Mouse (Mus musculus) G1E-ER4 (cell line): Measurements from ENCODE around the gene Eci2. TPM values are rescaled to one million over a fixed set of nuclear protein-coding genes. Genes with fewer than 3 reads are reported as not detected.

ENCODE experiments used
- GATA1 ChIP-seq: IDR thresholded peaks from one replicate; pipeline ENCODE4 v1.8.0; 2012; ENCODE audit warnings: low read length, inconsistent platforms
- polyA plus RNA-seq: library from polyadenylated mRNA; stranded (reverse); fragments of >175 nt; gene quantifications from 2 replicates; pipeline ENCODE4 v1.2.3, GENCODE M21; 2012

Gene Eci2
- 5.6 and 6.2 TPM in 2 replicates for polyA plus RNA-seq

DNA sequence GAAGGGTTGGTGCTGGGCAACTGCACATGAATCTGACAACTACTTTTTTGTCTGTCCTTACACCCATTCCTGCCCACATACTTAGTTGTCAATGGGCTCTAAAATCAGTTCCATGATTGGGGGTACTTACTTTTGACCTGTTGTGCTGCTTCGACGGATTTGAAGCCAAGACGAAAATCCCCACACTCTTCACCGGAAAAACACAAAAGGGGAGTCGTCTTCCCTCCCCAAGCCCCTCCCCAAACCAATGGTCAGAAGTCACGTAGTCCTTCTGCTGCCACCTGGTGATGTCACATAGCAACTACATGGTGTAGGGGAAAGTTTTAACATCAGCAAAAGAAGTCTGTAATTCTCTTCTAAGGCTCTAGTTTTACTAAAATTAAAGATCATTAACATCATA lies at the start of gene Eci2:
TSS of gene Eci2 (minus strand) at position 218 of the 400 bp plus-strand sequence.
- no peak for TF ChIP-seq GATA1

DNA sequence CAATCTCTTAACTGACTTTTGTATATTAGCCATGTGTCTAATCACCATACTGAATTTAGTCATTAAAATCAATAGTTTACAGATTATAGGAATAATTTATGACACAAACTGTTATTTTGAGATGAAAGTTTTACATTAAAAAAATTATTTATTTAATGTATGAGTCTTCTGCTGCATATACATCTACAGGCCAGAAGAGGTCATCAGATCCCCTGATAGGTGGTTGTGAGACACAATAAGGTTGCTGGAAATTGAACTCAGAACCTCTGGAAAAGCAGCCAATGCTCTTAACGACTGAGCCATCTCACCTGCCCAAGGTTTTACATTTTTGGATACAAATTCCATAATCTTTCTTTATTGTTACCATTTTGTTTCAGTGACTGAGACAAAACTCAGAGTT lies 48.0 kb upstream of the Eci2 start:
- TF ChIP-seq GATA1, result no peak

DNA sequence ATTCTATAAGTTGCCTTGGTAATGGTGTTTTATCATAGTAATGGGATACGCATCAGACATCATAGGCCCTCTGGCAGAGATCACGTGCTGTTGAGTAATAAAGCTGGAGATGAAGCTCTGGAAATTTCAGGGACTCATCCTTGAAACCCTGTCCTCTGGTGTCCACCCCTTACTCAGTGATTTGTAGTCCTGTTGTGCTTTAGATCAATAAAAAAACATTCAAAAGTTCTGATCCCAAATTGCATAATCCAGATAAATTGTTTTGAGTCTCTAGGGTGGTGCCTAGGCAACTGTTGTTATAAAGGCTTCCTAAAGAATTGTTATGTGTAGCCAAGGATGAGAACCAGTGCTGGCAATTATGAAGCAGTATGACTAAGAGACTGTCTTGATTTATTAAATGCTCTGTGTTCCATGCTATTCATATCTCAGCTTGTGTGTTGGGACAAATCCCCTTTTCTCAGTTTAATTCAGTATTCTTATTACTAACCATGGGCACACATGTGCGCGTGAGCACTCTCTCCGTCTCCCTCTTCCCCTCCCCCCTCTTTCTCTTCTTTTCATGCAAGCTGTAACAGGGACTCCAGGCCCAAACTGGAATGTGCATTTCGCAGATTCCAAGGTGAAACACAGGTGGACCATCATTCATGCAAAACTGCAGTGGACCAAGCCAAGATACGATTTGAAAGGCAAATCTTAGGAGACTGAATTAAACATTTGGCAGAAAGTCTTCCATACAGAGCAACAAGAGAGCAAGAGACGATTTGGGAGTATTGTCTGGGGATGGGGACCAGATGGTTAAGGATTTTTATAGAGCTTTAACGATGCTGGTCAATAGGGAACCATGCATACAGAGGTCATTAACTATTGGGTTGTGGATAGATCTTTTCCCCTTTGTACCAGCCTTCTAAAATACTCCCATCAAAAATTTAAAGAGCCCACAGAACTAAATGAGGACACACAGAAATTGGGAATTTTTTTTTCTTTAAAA lies 43.9 kb upstream of the Eci2 start:
- TF ChIP-seq GATA1, result no peak

DNA sequence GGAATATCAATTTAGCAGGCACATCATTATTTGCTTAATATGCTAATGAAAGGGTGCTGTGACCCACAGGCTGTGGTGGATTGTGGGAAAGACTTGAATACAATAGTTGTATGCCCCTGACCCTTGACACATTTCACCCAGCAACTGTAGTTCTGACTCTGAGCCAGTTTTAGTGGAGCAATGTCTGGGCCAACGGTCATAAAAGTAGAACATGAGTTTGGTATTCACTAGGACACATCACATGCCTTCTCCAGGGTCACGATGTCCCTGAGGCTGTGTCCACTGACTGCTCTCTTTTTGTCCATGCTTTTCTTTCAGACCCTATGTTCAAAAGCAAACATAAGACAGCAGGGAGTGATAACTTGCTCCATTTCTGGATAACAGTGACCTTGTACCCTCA lies 40.2 kb upstream of the Eci2 start:
- no peak for TF ChIP-seq GATA1

DNA sequence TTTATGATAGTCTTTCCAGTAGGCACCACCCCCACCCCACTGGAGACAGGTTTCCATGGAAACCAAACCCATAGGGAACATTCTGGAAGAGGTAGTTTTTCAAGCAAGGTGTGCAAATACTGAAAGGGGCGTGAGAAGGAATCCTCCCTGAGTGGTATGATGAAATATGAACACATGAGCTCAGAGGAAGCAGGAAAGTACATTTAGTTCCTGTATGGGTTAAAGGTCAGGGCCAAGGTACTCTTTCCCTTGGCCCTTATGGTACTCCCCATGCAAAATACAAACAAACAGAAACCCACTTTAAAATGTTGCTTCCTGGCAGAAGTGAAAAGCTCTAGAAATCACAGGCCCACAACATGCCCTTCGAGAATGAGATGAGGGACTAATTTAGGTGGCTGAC lies 39.1 kb upstream of the Eci2 start:
- no peak for TF ChIP-seq GATA1

DNA sequence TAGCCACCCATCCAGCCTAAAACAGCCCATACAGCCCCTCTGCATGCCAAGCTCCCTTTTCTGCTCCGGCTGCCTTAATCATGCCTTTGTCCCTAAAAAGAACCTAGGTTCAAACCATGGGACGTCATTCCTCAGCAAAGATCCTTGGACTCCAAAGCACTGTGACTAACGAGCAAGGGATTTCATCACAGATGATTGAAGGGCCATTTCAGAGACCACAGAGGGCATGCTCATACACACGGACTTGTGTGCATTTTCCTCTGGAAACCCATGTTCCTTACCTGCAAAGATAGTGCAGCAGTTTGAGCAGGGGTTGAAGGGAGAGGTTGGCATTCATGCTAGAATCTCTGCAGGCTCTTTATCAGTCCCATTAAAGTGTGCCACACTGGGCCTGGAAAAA lies 37.5 kb upstream of the Eci2 start:
- TF ChIP-seq GATA1, result no peak

DNA sequence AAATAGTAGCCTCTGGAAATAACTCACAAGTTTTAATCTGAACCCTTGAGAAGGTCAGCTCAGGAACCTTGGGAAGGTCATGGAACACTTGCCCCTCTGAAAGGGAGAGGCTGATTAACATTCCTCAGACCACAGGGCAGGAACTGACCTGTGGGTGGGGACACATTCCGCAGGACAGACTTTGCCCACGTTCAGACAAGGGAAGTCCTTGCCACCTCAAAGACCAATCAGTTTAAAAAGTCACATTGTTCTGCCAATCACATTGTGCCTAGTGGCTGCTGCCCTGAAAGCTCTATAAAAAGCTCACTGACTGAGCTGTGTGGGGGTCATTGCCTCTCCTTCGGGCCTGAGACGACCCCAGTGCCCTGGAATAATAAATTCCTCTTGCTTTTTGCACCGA lies 31.2 kb upstream of the Eci2 start:
- no peak for TF ChIP-seq GATA1

DNA sequence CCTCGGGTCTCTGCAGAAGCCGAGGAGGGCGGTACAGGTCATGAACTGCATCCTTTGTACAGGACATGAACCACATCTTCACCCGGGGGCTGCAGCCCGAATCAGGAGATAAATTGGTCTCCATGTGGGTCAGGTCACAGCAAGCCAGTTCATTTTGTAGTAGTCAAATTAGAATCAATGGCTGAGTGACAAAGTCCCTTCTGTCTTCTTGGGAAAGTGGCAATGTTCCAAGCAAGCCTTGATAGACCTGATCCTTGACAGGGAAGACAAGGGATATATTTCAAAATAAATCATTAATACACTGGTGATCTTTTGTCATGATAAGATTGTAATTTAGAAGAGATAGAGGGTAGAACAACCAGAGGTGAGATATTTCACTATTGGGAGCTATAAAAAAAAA lies 9.6 kb upstream of the Eci2 start:
- TF ChIP-seq GATA1, result no peak

DNA sequence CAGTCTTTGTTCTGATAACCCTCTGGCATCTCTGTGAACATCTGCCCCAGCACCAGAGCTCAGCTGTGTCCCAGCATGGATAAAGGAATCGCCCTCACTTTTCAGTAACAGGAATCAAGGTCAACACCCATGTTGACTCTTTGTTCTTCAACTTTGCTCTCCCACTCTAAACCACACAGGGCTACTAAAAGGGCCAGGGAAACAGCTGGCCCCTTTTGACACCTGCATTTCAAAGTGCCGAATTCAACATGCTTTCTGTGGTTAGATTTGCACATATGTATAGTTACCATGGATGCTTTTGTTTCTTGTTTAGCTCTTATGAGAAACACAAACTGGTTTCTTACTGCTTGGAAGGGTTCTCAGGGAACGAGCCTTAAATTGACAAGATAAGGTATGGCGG lies 8.8 kb upstream of the Eci2 start:
- TF ChIP-seq GATA1, result no peak

DNA sequence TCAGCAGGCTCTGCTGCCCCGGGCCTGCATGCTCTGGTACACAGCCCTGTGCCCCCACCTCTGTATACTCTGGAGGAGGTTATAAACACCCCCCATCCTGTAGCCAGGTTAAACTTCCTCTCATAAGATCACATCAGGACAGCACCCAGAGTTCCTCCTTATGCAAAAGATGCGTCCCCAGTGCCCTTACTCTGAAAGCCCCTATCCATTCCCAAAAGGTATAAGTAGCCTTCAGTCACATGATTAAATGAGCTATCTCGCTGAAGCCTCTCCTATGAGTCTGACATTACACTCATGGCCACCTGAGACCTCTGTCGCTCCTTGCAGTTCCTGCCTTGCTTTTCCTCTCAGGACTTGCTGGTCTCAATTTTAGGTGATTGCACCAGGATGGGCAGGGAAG lies 6.7 kb upstream of the Eci2 start:
- no peak for TF ChIP-seq GATA1

DNA sequence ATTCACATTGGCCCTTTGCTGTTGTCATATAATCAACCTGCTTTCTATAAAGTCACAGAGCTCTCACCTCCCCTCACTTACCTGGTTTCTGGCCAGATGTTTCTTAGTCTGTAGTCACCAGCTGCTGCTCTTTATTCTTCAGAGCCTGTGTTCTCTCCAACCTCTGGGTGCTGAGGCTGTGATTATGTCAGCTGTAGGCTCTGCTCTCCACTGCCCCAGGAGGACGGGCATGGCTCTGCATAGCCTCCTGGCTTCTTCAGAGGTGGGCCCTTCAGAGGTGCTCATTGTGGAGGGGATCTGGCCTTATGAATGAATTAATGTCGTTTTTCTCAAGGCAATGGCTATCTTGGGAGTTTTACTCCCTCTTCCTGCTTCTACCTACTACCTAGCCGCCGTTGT lies 4.8 kb upstream of the Eci2 start:
- no peak for TF ChIP-seq GATA1

DNA sequence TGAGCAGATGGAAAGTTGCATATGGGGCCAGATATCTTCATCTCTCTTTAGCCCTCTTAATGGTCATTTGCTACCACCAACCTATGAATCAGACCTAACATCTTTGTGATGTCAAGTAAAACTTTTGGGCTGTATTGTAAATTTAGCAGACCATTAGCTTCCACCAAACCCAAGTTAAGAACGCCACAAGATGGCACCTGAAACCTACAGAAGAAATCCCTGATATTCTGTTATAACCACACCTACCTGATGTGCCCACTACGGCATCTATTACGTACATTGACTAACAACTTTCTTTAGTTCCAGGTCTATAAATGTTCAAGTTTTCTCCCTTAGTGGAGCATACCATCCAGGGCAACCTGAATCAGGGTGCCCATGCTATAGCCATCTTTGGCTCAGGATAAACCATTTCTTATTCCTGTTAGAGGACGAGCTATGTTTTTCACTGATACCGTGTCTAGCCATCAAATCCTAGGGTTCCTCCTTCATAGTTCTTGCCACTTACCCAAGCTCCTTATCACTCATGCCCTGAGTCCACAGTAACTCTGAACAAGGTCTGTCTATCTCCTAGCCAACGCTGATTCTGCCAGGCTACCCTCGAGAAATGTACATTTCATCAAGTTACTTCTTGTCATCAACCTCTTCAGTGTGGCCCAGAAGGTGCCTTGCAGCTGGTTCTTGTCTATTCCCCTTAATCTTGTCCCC lies 4.2 kb upstream of the Eci2 start:
- no peak for TF ChIP-seq GATA1

DNA sequence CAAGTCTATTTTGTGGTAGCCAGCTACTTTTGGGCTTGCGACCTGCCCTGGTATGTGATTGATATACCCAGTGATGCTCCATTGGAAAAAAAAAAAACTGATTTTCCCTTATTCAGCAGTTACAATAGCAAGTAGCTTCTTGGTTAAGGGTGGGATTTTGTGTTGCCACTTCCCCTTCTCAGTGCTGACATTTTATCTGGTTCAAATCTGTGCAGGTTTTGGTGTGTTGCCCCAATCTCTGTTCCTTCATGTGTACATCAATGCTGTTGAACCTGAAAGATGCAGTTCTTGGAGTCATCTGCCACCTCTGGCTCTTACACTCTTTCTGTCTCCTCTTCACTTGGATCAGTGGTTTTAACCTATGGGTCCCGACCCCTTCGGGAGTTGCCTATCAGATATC lies 1.5 kb upstream of the Eci2 start:
- no peak for TF ChIP-seq GATA1

DNA sequence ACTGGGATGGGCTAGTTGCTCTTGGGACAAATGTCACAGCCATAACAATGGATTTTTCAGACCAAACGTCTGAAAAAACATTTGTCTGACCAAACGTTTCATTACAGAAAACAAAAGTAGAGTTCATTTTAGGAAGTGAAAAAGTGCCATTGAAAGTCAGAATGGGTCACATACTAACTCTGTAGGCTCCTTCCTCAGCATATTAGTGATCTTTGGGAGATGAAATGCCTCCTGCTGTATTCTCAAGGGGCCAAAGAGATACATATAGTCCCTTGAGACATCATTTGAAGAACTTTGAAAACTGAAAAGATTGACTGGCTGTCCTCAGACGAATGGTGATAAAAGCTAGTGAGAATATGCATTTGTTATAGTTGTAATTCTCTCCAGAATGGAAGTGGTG lies 6.5 kb downstream of the Eci2 start:
- no peak for TF ChIP-seq GATA1

DNA sequence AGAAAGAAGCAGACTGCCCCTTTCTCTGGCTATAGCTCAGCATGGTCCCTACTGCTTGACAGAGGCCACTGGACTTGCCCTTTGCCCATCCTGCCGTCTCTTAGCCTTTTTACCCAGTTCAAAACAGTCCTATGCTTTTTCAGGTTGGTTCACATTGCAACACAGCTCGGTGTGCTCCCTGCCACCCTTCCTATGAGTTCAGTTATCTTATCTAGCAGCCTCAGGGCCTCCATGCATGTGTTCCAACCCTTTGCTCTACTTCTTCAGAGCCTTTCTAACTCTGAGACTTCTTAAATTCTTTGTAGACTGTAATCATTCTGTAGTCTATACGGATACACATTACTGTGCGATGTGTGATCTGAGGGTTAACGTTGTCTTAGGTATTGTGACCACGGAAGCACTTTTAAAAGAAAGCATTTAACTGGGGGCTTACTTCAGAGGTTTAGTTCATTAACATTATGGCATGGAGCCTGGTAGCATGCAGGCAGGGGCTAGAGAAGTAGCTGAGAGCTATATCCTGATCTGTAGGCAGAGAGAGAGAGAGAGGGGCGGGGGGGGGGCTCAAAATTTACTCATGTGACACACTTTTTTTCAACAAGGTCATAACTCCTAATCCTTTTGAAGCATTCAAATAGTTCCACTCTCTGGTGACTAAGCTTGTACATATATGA lies 7.9 kb downstream of the Eci2 start:
- TF ChIP-seq GATA1, result no peak

DNA sequence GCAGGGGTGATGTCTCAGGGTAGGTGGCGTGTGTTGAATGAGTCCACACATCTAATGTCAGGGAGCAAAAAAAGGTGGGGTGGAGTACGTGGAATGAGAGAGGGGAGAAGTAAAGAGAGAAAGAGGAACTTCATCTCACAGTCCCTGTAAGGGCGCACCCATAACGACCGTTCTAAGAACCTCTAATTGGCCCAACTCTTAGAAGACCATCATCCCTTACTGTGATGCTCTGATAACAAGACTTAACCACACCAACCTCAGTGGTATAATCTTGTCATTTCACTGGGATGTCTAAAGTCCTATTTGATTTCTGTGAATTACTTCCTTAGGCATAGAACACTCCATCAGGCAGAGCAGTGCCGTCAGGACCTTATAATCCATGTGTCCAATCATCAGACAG lies 9.5 kb downstream of the Eci2 start:
- TF ChIP-seq GATA1, result no peak

DNA sequence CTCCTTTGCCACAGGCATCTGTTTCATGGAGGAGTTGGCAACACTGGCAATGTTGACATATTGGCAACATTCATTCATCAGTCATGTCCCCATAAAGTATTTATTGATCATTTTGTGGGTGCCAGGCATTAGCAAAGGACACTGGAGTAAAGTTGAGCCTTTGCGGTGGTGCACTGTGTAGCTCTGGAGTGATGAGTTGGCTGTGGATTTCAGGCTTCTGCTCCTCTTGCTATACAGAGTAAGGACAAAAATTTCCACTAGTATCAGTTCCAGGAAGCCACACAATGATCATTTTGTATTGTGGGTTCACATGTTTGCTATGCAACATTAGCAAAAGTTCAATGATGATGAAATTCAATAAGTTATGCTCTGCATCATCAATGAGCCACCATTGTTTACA lies 10.8 kb downstream of the Eci2 start:
- no peak for TF ChIP-seq GATA1
